Mouse (Mus musculus): ENCODE data around the gene Lrrc41. TPM values are rescaled to one million over a fixed set of nuclear protein-coding genes. Genes with fewer than 3 reads are reported as not detected.
A peak's percentile ranks its signal among the peaks of the same experiment; 100 is the strongest.

Lrrc41 gene
- polyA plus RNA-seq (2011; ENCODE audit: insufficient read depth, insufficient read length, low replicate concordance, missing spikeins), result 8.2 and 11.4 TPM in 2 replicates

GRCm38 (mm10) chr4:116074861-116075620 lies at the start of gene Lrrc41, which contains the start of gene Uqcrh:
Gene Lrrc41 (plus strand): TSS chr4:116075269.
Gene Uqcrh (minus strand): TSS chr4:116075071.
- H3K4me3 ChIP-seq (replicated peaks; ENCODE audit: control insufficient read depth, low read depth, low read length), result peak within 1 kb of the TSS; percentile 85
- no peaks in the 10 kb centered on the region; the same call in 1 of the 2 replicates for H3K4me1 ChIP-seq (ENCODE audit: control insufficient read depth, insufficient read depth, low read length)
- H3K27ac ChIP-seq (ENCODE audit: control insufficient read depth, insufficient read depth, low read depth, low read length, poor library complexity), result peak within 1 kb of the TSS; percentile 83
- WGBS, result under 1% methylated on average over 55 of the region's 55 CpGs
- TF ChIP-seq POLR2A (IDR thresholded peaks at IDR 0.05; ENCODE audit: borderline replicate concordance, control insufficient read depth, low read depth, low read length) (peak; percentile 97), CTCF (IDR thresholded peaks at IDR 0.05; ENCODE audit: control insufficient read depth, insufficient read depth, low read length) (0 out of 2 replicates have a peak, but pooled peaks have one; percentile 7)

- 50% methylated on average over 9 of the region's 9 CpGs for WGBS
- no peak for TF ChIP-seq POLR2A (IDR thresholded peaks at IDR 0.05; ENCODE audit: borderline replicate concordance, control insufficient read depth, low read depth, low read length)
- no peak for TF ChIP-seq CTCF (IDR thresholded peaks at IDR 0.05; ENCODE audit: control insufficient read depth, insufficient read depth, low read length)
- H3K4me1 ChIP-seq (ENCODE audit: control insufficient read depth, insufficient read depth, low read length), result no peaks in the 10 kb centered on the region; the same call in 1 of the 2 replicates
- no peak overlapping the region for H3K27ac ChIP-seq (ENCODE audit: control insufficient read depth, insufficient read depth, low read depth, low read length, poor library complexity)
- no peak overlapping the region for H3K4me3 ChIP-seq (replicated peaks; ENCODE audit: control insufficient read depth, low read depth, low read length)
Measured at GRCm38 (mm10) chr4:116032906-116033305, 42.2 kb upstream of the Lrrc41 start.

GRCm38 (mm10) chr4:116033374-116033773 lies 41.7 kb upstream of the Lrrc41 start:
- Histone ChIP-seq H3K27ac (ENCODE audit: control insufficient read depth, insufficient read depth, low read depth, low read length, poor library complexity) (no peak overlapping the region), H3K4me3 (replicated peaks; ENCODE audit: control insufficient read depth, low read depth, low read length) (no peak overlapping the region), H3K4me1 (ENCODE audit: control insufficient read depth, insufficient read depth, low read length) (no peaks in the 10 kb centered on the region; the same call in 1 of the 2 replicates)
- 83% methylated on average over 5 of the region's 5 CpGs for WGBS
- no peak for TF ChIP-seq CTCF (IDR thresholded peaks at IDR 0.05; ENCODE audit: control insufficient read depth, insufficient read depth, low read length)
- no peak for TF ChIP-seq POLR2A (IDR thresholded peaks at IDR 0.05; ENCODE audit: borderline replicate concordance, control insufficient read depth, low read depth, low read length)

DNA sequence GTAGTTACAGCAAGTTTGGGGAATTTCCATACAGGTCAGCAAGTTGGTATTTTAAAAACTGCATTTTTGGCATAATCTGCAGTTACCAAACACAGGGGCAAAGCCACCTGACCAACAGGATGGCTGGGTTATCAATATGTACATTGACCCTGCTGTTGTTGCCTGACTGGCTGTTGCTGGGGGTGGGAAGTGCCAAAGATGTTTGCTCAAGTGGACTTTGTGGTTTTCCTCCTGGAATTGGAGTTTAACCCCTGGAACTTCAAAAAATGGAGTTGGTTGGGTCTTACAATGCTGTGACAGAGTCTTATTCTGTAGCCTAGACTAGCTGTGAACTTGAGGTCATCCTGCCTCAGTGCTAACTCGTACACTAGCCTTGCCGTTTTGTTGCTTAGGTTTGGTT lies 34.6 kb upstream of the Lrrc41 start:
- H3K27ac ChIP-seq (ENCODE audit: control insufficient read depth, insufficient read depth, low read depth, low read length, poor library complexity), result no peak overlapping the region
- no peak for TF ChIP-seq CTCF (IDR thresholded peaks at IDR 0.05; ENCODE audit: control insufficient read depth, insufficient read depth, low read length)
- TF ChIP-seq POLR2A (IDR thresholded peaks at IDR 0.05; ENCODE audit: borderline replicate concordance, control insufficient read depth, low read depth, low read length), result no peak

DNA sequence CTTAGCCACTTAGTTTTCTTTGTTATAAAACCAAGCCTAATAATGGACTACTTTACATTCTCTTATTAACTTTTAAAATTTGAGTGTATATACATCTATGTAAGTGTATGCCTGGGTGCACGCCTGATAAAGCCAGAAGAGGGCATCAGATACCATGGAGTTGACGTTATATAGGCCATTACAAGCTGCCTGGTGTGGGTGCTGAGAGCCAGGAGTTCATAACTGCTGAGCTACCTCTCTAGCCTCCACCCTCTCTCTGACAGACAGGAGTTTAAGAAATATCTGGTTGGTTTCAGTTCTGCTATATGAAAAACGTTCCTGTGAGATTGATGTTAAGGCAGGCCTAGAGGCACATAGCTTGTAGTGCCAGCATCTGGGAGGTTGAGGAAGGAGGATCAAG lies 32.9 kb upstream of the Lrrc41 start:
- no peak overlapping the region for H3K27ac ChIP-seq (ENCODE audit: control insufficient read depth, insufficient read depth, low read depth, low read length, poor library complexity)
- H3K4me1 ChIP-seq (ENCODE audit: control insufficient read depth, insufficient read depth, low read length), result no peaks in the 10 kb centered on the region
- no peak overlapping the region for H3K4me3 ChIP-seq (replicated peaks; ENCODE audit: control insufficient read depth, low read depth, low read length)
- TF ChIP-seq CTCF (IDR thresholded peaks at IDR 0.05; ENCODE audit: control insufficient read depth, insufficient read depth, low read length), result no peak; the same call in 1 of the 2 replicates
- 51% methylated on average over 3 of the region's 3 CpGs for WGBS

More for the DNA sequence above, 34.6 kb upstream of the Lrrc41 start:
- no peak overlapping the region for H3K4me3 ChIP-seq (replicated peaks; ENCODE audit: control insufficient read depth, low read depth, low read length)
- H3K4me1 ChIP-seq (ENCODE audit: control insufficient read depth, insufficient read depth, low read length), result no peaks in the 10 kb centered on the region
- WGBS, result 83% methylated on average over 2 of the region's 2 CpGs

- no peak for TF ChIP-seq POLR2A (IDR thresholded peaks at IDR 0.05; ENCODE audit: borderline replicate concordance, control insufficient read depth, low read depth, low read length)
- no peak for TF ChIP-seq CTCF (IDR thresholded peaks at IDR 0.05; ENCODE audit: control insufficient read depth, insufficient read depth, low read length)
- Histone ChIP-seq H3K4me3 (replicated peaks; ENCODE audit: control insufficient read depth, low read depth, low read length) (no peak overlapping the region), H3K27ac (ENCODE audit: control insufficient read depth, insufficient read depth, low read depth, low read length, poor library complexity) (no peak overlapping the region), H3K4me1 (ENCODE audit: control insufficient read depth, insufficient read depth, low read length) (no peaks in the 10 kb centered on the region)
- WGBS, result 78% methylated on average over 2 of the region's 2 CpGs
Measured at GRCm38 (mm10) chr4:116046604-116047003, 28.5 kb upstream of the Lrrc41 start.

- TF ChIP-seq CTCF (IDR thresholded peaks at IDR 0.05; ENCODE audit: control insufficient read depth, insufficient read depth, low read length), result no peak
- TF ChIP-seq POLR2A (IDR thresholded peaks at IDR 0.05; ENCODE audit: borderline replicate concordance, control insufficient read depth, low read depth, low read length), result no peak
- no peaks in the 10 kb centered on the region for H3K4me1 ChIP-seq (ENCODE audit: control insufficient read depth, insufficient read depth, low read length)
- 86% methylated on average over 1 of the region's 1 CpGs for WGBS
- H3K27ac ChIP-seq (ENCODE audit: control insufficient read depth, insufficient read depth, low read depth, low read length, poor library complexity), result no peak overlapping the region
- no peak overlapping the region for H3K4me3 ChIP-seq (replicated peaks; ENCODE audit: control insufficient read depth, low read depth, low read length)
Measured at GRCm38 (mm10) chr4:116047681-116048080, 27.4 kb upstream of the Lrrc41 start.

GRCm38 (mm10) chr4:116048130-116048920 lies 26.7 kb upstream of the Lrrc41 start:
- Histone ChIP-seq H3K4me1 (ENCODE audit: control insufficient read depth, insufficient read depth, low read length) (no peaks in the 10 kb centered on the region), H3K4me3 (replicated peaks; ENCODE audit: control insufficient read depth, low read depth, low read length) (no peak overlapping the region), H3K27ac (ENCODE audit: control insufficient read depth, insufficient read depth, low read depth, low read length, poor library complexity) (no peak overlapping the region)
- WGBS, result 63% methylated on average over 7 of the region's 7 CpGs
- TF ChIP-seq CTCF (IDR thresholded peaks at IDR 0.05; ENCODE audit: control insufficient read depth, insufficient read depth, low read length), result no peak
- no peak for TF ChIP-seq POLR2A (IDR thresholded peaks at IDR 0.05; ENCODE audit: borderline replicate concordance, control insufficient read depth, low read depth, low read length)
